Mouse (Mus musculus): ENCODE measurements around the gene Coq10a.

GRCm38 (mm10) chr10:128403931-128404330, 35.1 kb upstream of the Coq10a start:
- TF ChIP-seq GATA1 (IDR thresholded peaks at IDR 0.05; ENCODE audit: low read length) = no peak
- no peak for TF ChIP-seq TAL1 (IDR thresholded peaks at IDR 0.05; ENCODE audit: low read length)

Data from erythroblast, embryonic 14.5 days (primary cell).